Mouse (Mus musculus) left cerebral cortex, adult 18-20 months (tissue): ENCODE results near the gene Slc22a27. TPM values are rescaled to one million over a fixed set of nuclear protein-coding genes. Genes with fewer than 3 reads are reported as not detected.
"Not testable (repeated sequence)": the region's sequence is repeated elsewhere in the genome, so short reads cannot be mapped to it uniquely, and the experiment has no call there.

ENCODE experiments used
- DNase-seq, 2 experiments: peaks; one replicate each; pipeline ENCODE4 v3.0.0; 2021 to 2022; ENCODE audit warnings: low spot score in 2 of 2, mixed read lengths in 1 of 2
- long read RNA-seq, 2 experiments: library from polyadenylated mRNA; stranded (forward); transcript quantifications; one replicate each; pipeline ENCODE4 v2.0.0; 2021
- microRNA-seq, 2 experiments: library from miRNA; unstranded; fragments of <30 nt; microRNA quantifications; one replicate each; pipeline ENCODE4 v1.2.0; 2021
- total RNA-seq, 2 experiments: library from RNA; stranded (reverse); gene quantifications; 2 replicates each; pipeline ENCODE4 v1.2.3; 2021

Slc22a27 gene
- total RNA-seq = not detected
- long read RNA-seq, experiment 1 = 0 reads
- long read RNA-seq, experiment 2 = 0 reads

- not testable (repeated sequence) for DNase-seq
These were observed at the start of gene Slc22a27 for GRCm38 (mm10) chr19:7965927-7966326. Gene Slc22a27 (minus strand): TSS chr19:7966027.

GRCm38 (mm10) chr19:8011596-8011995 is 45.8 kb upstream of the Slc22a27 start:
- not testable (repeated sequence) for DNase-seq

GRCm38 (mm10) chr19:8009086-8009485 is 43.3 kb upstream of the Slc22a27 start:
- not testable (repeated sequence) for DNase-seq

GRCm38 (mm10) chr19:7968703-7969102 is 2.9 kb upstream of the Slc22a27 start:
- DNase-seq = no peak

GRCm38 (mm10) chr19:7966550-7966949 is 723 bp upstream of the Slc22a27 start:
- DNase-seq = not testable (repeated sequence)

GRCm38 (mm10) chr19:7939391-7939790 is 26.4 kb downstream of the Slc22a27 start:
- not testable (repeated sequence) for DNase-seq

- DNase-seq = no peak
These were observed 89.2 kb downstream of the Slc22a27 start for GRCm38 (mm10) chr19:7876626-7877025.

GRCm38 (mm10) chr19:7829851-7830250 is 136.0 kb downstream of the Slc22a27 start:
- DNase-seq = no peak

Small RNAs within 50 kb of the gene (microRNA-seq; reads per million reads assigned to microRNA genes)
- gene Gm24951 = 0 reads per million in 2 experiments

Other genes with a start within 250 kb of the Slc22a27 start
- gene Slc22a26, start 163.4 kb downstream of the Slc22a27 start, total RNA-seq = not detected
- not detected for gene Slc22a28, start 166.0 kb upstream of the Slc22a27 start, total RNA-seq